Mouse (Mus musculus) liver, embryonic 14.5 days (tissue): Measurements from ENCODE around the gene Ccpg1os. TPM values are rescaled to one million over a fixed set of nuclear protein-coding genes. Genes with fewer than 3 reads are reported as not detected.

Experiments used
- ATAC-seq: fragments of 200-750 bp; cut with Nextera tagmentation; 2 replicates; pipeline ENCODE4 v1.8.0; 2017; ENCODE audit warnings: moderate number of reproducible peaks, mild to moderate bottlenecking, moderate library complexity; ENCODE audit not compliant: insufficient read depth
- DNase-seq, 3 experiments: peaks; one replicate each; pipeline ENCODE4 v3.0.0-alpha.2; 2012 to 2013; ENCODE audit warnings: low read depth in 3 of 3, low spot score in 3 of 3
- H3K27ac ChIP-seq: fragments of 300-500 bp; sonication (generic); 2 replicates; pipeline ENCODE4 v1.5.1; 2014; ENCODE audit warnings: moderate library complexity, mild to moderate bottlenecking, control low read depth, inconsistent platforms
- H3K27me3 ChIP-seq: fragments of 300-500 bp; sonication (generic); 2 replicates; pipeline ENCODE4 v1.6.1; 2014; ENCODE audit warnings: mild to moderate bottlenecking, low read length, moderate library complexity; ENCODE audit not compliant: control insufficient read depth, insufficient read depth
- H3K36me3 ChIP-seq: fragments of 300-500 bp; sonication (generic); replicated peaks from 2 replicates; pipeline ENCODE4 v1.6.1; 2014; ENCODE audit warnings: low read depth; ENCODE audit not compliant: control insufficient read depth, insufficient read depth
- H3K4me1 ChIP-seq, 2 experiments: fragments of 200-500 bp in 1 of 2; fragments of 300-500 bp in 1 of 2; sonication (generic) in 1 of 2; replicated peaks; 2 replicates each; pipeline ENCODE4 v1.6.1; 2012 to 2014; ENCODE audit warnings: antibody characterized with exemption in 1 of 2, inconsistent platforms in 1 of 2, low read length in 1 of 2; ENCODE audit not compliant: control insufficient read depth in 2 of 2, insufficient read depth in 2 of 2
- H3K4me2 ChIP-seq: fragments of 300-500 bp; sonication (generic); 2 replicates; pipeline ENCODE4 v1.6.1; 2014; ENCODE audit warnings: low read depth, mild to moderate bottlenecking, control low read depth, moderate library complexity
- H3K4me3 ChIP-seq, 2 experiments: fragments of 200-500 bp in 1 of 2; fragments of 300-500 bp in 1 of 2; sonication (generic) in 1 of 2; 2 replicates each; pipeline ENCODE4 v1.5.1; 2012 to 2014; ENCODE audit warnings: low read depth in 2 of 2, low read length in 2 of 2, mild to moderate bottlenecking in 2 of 2, control low read depth in 1 of 2, inconsistent platforms in 1 of 2, moderate library complexity in 1 of 2; ENCODE audit not compliant: insufficient read depth in 1 of 2
- H3K9ac ChIP-seq: fragments of 300-500 bp; sonication (generic); replicated peaks from 2 replicates; pipeline ENCODE4 v1.6.1; 2014; ENCODE audit warnings: mild to moderate bottlenecking, control low read depth, moderate library complexity
- H3K9me3 ChIP-seq: fragments of 300-500 bp; sonication (generic); 2 replicates; pipeline ENCODE4 v1.6.1; 2016; ENCODE audit warnings: low read length, mixed read lengths; ENCODE audit not compliant: control insufficient read depth
- CTCF ChIP-seq: IDR thresholded peaks from 2 replicates; pipeline ENCODE4 v1.5.1; 2016; ENCODE audit warnings: antibody characterized with exemption, low read depth, control low read depth
- EP300 ChIP-seq: IDR thresholded peaks from 2 replicates; pipeline ENCODE4 v1.6.1; 2016; ENCODE audit warnings: antibody characterized with exemption, low read depth
- WGBS: fragments of 180-500 bp; shearing (Covaris S2); extraction: QIAGEN DNeasy Blood & Tissue Kit; methylation state at CpG from one replicate; pipeline ENCODE4 v1.1.7; 2014; ENCODE audit not compliant: insufficient replicate concordance; 5-methylcytosine and 5-hydroxymethylcytosine counted together
- polyA plus RNA-seq, 2 experiments: library from polyadenylated mRNA; depleted of rRNA in 1 of 2; stranded (reverse) in 1 of 2; unstranded in 1 of 2; fragments of >200 nt; fragmentation: Nextera tagmentation in 1 of 2; extraction: Ambion mirVana in 1 of 2; gene quantifications; 2 replicates each; pipeline versions ENCODE4 v1.2.1 to v1.2.3; 2012 to 2014

Gene Ccpg1os
- polyA plus RNA-seq, 2 experiments = 2.0 to 3.0 TPM

GRCm38 (mm10) chr9:73001314-73002011, 16.3 kb upstream of the Ccpg1os start:
- H3K36me3 ChIP-seq = no peaks in the 10 kb centered on the region
- no peak overlapping the region for H3K4me2 ChIP-seq
- no peaks in the 10 kb centered on the region for H3K27me3 ChIP-seq
- H3K4me1 ChIP-seq = peaks cover 0 to 4% of the 10 kb centered on the region in 2 experiments; a peak in 2 of 4 replicates
- no peak overlapping the region for H3K9ac ChIP-seq
- DNase-seq (no peak), ATAC-seq (no peak)
- no peak overlapping the region for H3K4me3 ChIP-seq
- H3K9me3 ChIP-seq = no peaks in the 10 kb centered on the region
- TF ChIP-seq CTCF (no peak), EP300 (no peak)
- whole genome bisulfite sequencing = 51% methylated on average over 13 of the region's 13 CpGs
- no peak overlapping the region for H3K27ac ChIP-seq

GRCm38 (mm10) chr9:73000487-73000886, 15.3 kb upstream of the Ccpg1os start:
- TF ChIP-seq CTCF (no peak), EP300 (no peak)
- Histone ChIP-seq H3K27me3 (no peaks in the 10 kb centered on the region), H3K4me3 (no peak overlapping the region), H3K4me2 (no peak overlapping the region), H3K9ac (no peak overlapping the region), H3K4me1 (peaks cover 0 to 4% of the 10 kb centered on the region in 2 experiments; a peak in 2 of 4 replicates), H3K36me3 (no peaks in the 10 kb centered on the region), H3K9me3 (no peaks in the 10 kb centered on the region), H3K27ac (no peak overlapping the region)
- 49% methylated on average over 2 of the region's 2 CpGs for WGBS
- no peak for ATAC-seq
- no peak for DNase-seq

GRCm38 (mm10) chr9:72996806-72997205, 11.6 kb upstream of the Ccpg1os start:
- Histone ChIP-seq H3K9ac (no peak overlapping the region), H3K27ac (no peak overlapping the region), H3K4me3 (no peak overlapping the region), H3K4me1 (no peaks in the 10 kb centered on the region), H3K27me3 (no peaks in the 10 kb centered on the region), H3K36me3 (no peaks in the 10 kb centered on the region), H3K4me2 (no peak overlapping the region), H3K9me3 (no peaks in the 10 kb centered on the region)
- ATAC-seq (no peak), DNase-seq (no peak)
- 64% methylated on average over 7 of the region's 7 CpGs for WGBS
- TF ChIP-seq CTCF (no peak), EP300 (no peak)

- no peaks in the 10 kb centered on the region for H3K27me3 ChIP-seq
- H3K4me3 ChIP-seq = no peak overlapping the region
- no peak for ATAC-seq
Measured at GRCm38 (mm10) chr9:72996167-72996566, 11.0 kb upstream of the Ccpg1os start.

GRCm38 (mm10) chr9:72992576-72992975, 7.4 kb upstream of the Ccpg1os start:
- Histone ChIP-seq H3K4me2 (no peak overlapping the region), H3K27me3 (no peaks in the 10 kb centered on the region), H3K27ac (no peak overlapping the region), H3K9ac (no peak overlapping the region), H3K9me3 (no peaks in the 10 kb centered on the region), H3K36me3 (no peaks in the 10 kb centered on the region), H3K4me3 (no peak overlapping the region), H3K4me1 (0 out of 4 replicates have a peak, but pooled peaks cover 0 to 2% of the 10 kb centered on the region in 2 experiments)
- ATAC-seq = no peak
- DNase-seq = no peak
- WGBS = 75% methylated on average over 5 of the region's 5 CpGs
- TF ChIP-seq CTCF (no peak), EP300 (no peak)

More at GRCm38 (mm10) chr9:72996167-72996566, 11.0 kb upstream of the Ccpg1os start:
- Histone ChIP-seq H3K27ac (no peak overlapping the region), H3K9me3 (no peaks in the 10 kb centered on the region), H3K4me2 (no peak overlapping the region), H3K36me3 (no peaks in the 10 kb centered on the region), H3K4me1 (no peaks in the 10 kb centered on the region), H3K9ac (no peak overlapping the region)
- no peak for DNase-seq
- no peak for TF ChIP-seq EP300
- no peak for TF ChIP-seq CTCF
